ENCODE assay signal across 8 mouse cellular contexts in genomic region chr11:75172151-75173094, GRCm38 (mm10). TPM values are rescaled to one million over a fixed set of nuclear protein-coding genes. Genes with fewer than 3 reads are reported as not detected.
DNase-seq lines count a peak whose midpoint lies in the region; ATAC-seq lines count a peak whose summit lies in the region.

No protein-coding gene starts in this region.

- H3K4me3 ChIP-seq in embryonic facial prominence, embryonic 11.5 days (ENCODE audit: low read depth, low read length): peak overlapping the region; percentile 64
- H3K4me3 ChIP-seq in hindbrain, embryonic 16.5 days (ENCODE audit: low read length): peak overlapping the region; percentile 76
- H3K4me3 ChIP-seq in stomach, embryonic 16.5 days (replicated peaks; ENCODE audit: low read length): peak overlapping the region; percentile 66

- peaks cover 5% of the 10 kb centered on the region; the same call in 1 of the 2 replicates for H3K4me1 ChIP-seq in embryonic facial prominence, embryonic 11.5 days (ENCODE audit: control insufficient read depth, insufficient read depth, low read length)
- peaks cover 32% of the 10 kb centered on the region for H3K4me1 ChIP-seq in hindbrain, embryonic 16.5 days (ENCODE audit: control insufficient read depth, insufficient read depth, low read depth, low read length)
- peaks cover 24% of the 10 kb centered on the region for H3K4me1 ChIP-seq in stomach, embryonic 16.5 days (ENCODE audit: control insufficient read depth, insufficient read depth, low read length)

- no peak overlapping the region for H3K9ac ChIP-seq in embryonic facial prominence, embryonic 11.5 days (replicated peaks; ENCODE audit: low read length)
- H3K9ac ChIP-seq in hindbrain, embryonic 16.5 days (ENCODE audit: low read depth, low read length): peak overlapping the region; percentile 73
- H3K9ac ChIP-seq in stomach, embryonic 16.5 days (ENCODE audit: low read length): peak overlapping the region; percentile 3; the same call in 1 of the 2 replicates

- peak; percentile 81 to 83 for DNase-seq in left cerebral cortex, postnatal 14 days (ENCODE audit: low spot score in 2 of 2)
- DNase-seq in left cerebral cortex, postnatal 4 days: no peak
- DNase-seq in adrenal gland, postnatal 36 days: peak; percentile 37 to 55
- peak; percentile 48 for DNase-seq in embryonic facial prominence, embryonic 11.5 days (ENCODE audit: low spot score)
- peak; percentile 38 for DNase-seq in mesoderm, embryonic 11.5 days (ENCODE audit: low read depth, low spot score)
- DNase-seq in ovary, postnatal 14 days (ENCODE audit: low spot score): no peak

- H3K36me3 ChIP-seq in embryonic facial prominence, embryonic 11.5 days (replicated peaks; ENCODE audit: control insufficient read depth, insufficient read depth, low read depth, low read length): no peaks in the 10 kb centered on the region
- no peaks in the 10 kb centered on the region; the same call in 1 of the 2 replicates for H3K36me3 ChIP-seq in hindbrain, embryonic 16.5 days (ENCODE audit: control insufficient read depth, insufficient read depth, low read length)
- no peaks in the 10 kb centered on the region for H3K36me3 ChIP-seq in stomach, embryonic 16.5 days (ENCODE audit: control insufficient read depth, insufficient read depth, low read length)

- peaks cover 56% of the 10 kb centered on the region for H3K27me3 ChIP-seq in embryonic facial prominence, embryonic 11.5 days (ENCODE audit: control insufficient read depth, insufficient read depth, low read length)
- peaks cover 9% of the 10 kb centered on the region for H3K27me3 ChIP-seq in hindbrain, embryonic 16.5 days (replicated peaks; ENCODE audit: control insufficient read depth, insufficient read depth, low read length)
- peaks cover 26% of the 10 kb centered on the region for H3K27me3 ChIP-seq in stomach, embryonic 16.5 days (ENCODE audit: control insufficient read depth, insufficient read depth, low read length)

- H3K27ac ChIP-seq in embryonic facial prominence, embryonic 11.5 days (replicated peaks; ENCODE audit: low read depth, low read length): no peak overlapping the region
- H3K27ac ChIP-seq in hindbrain, embryonic 16.5 days (ENCODE audit: low read depth, low read length): peak overlapping the region; percentile 41; the same call in 1 of the 2 replicates
- H3K27ac ChIP-seq in stomach, embryonic 16.5 days (ENCODE audit: low read length): no peak overlapping the region

- WGBS in embryonic facial prominence, embryonic 11.5 days: under 1% methylated on average over 74 of the region's 75 CpGs
- under 1% methylated on average over 71 of the region's 75 CpGs for WGBS in hindbrain, embryonic 16.5 days
- under 1% methylated on average over 75 of the region's 75 CpGs for WGBS in stomach, embryonic 16.5 days

- peak overlapping the region; percentile 85 for H3K4me2 ChIP-seq in embryonic facial prominence, embryonic 11.5 days (ENCODE audit: low read depth, low read length)
- H3K4me2 ChIP-seq in hindbrain, embryonic 16.5 days (ENCODE audit: low read length): peak overlapping the region; percentile 77
- peak overlapping the region; percentile 96 for H3K4me2 ChIP-seq in stomach, embryonic 16.5 days (ENCODE audit: low read depth, low read length)

- ATAC-seq in embryonic facial prominence, embryonic 11.5 days (replicated peaks; ENCODE audit: insufficient number of reproducible peaks, low FRiP score, low TSS enrichment, low read depth): no peak
- no peak for ATAC-seq in hindbrain, embryonic 16.5 days
- no peak for ATAC-seq in stomach, embryonic 16.5 days (ENCODE audit: insufficient read depth, low FRiP score)

- intact Hi-C loops in left cerebral cortex, postnatal 14 days (cut with DNase I): no loop called here
- intact Hi-C loops in left cerebral cortex, postnatal 4 days (cut with DNase I): no loop called here

- no peaks in the 10 kb centered on the region for H3K9me3 ChIP-seq in embryonic facial prominence, embryonic 11.5 days (replicated peaks; ENCODE audit: control insufficient read depth, low read length)
- H3K9me3 ChIP-seq in hindbrain, embryonic 16.5 days (ENCODE audit: control insufficient read depth, low read length): no peaks in the 10 kb centered on the region
- H3K9me3 ChIP-seq in stomach, embryonic 16.5 days (replicated peaks; ENCODE audit: control insufficient read depth, low read length): no peaks in the 10 kb centered on the region

RNA-seq across cellular contexts. Expression of gene Hic1, which starts 3.1 kb away (rescaled TPM):
- 1 to 10 TPM; 5.0 to 5.2 TPM for total RNA-seq in left cerebral cortex, postnatal 14 days (2021)
- total RNA-seq in left cerebral cortex, postnatal 4 days (2021): 1 to 10 TPM; 5.2 to 5.6 TPM
- 1 to 10 TPM; 8.3 to 9.0 TPM for total RNA-seq in adrenal gland, postnatal 36 days (2021)
- polyA plus RNA-seq in embryonic facial prominence, embryonic 11.5 days (2014; fragmentation: Nextera tagmentation; extraction: Ambion mirVana): 3.2 and 3.6 TPM in 2 replicates
- polyA plus RNA-seq in hindbrain, embryonic 16.5 days (2015; fragmentation: Nextera tagmentation; extraction: Ambion mirVana): 1.9 and 2.2 TPM in 2 replicates
- 5.1 and 5.9 TPM in 2 replicates for polyA plus RNA-seq in stomach, embryonic 16.5 days (2015; fragmentation: Nextera tagmentation; extraction: Ambion mirVana)

RNA-seq across cellular contexts. Expression of gene Ovca2, which starts 6.2 kb away (rescaled TPM):
- total RNA-seq in left cerebral cortex, postnatal 14 days (2021): 10 to 100 TPM; 10.0 to 10.2 TPM
- total RNA-seq in left cerebral cortex, postnatal 4 days (2021): 10 to 100 TPM in 1 of 2 experiments, 1 to 10 TPM in 1; 9.2 to 11.2 TPM
- 10 to 100 TPM; 20.7 to 22.4 TPM for total RNA-seq in adrenal gland, postnatal 36 days (2021)
- 37.3 and 37.5 TPM in 2 replicates for polyA plus RNA-seq in embryonic facial prominence, embryonic 11.5 days (2014; fragmentation: Nextera tagmentation; extraction: Ambion mirVana)
- polyA plus RNA-seq in hindbrain, embryonic 16.5 days (2015; fragmentation: Nextera tagmentation; extraction: Ambion mirVana): 14.4 and 14.5 TPM in 2 replicates
- polyA plus RNA-seq in stomach, embryonic 16.5 days (2015; fragmentation: Nextera tagmentation; extraction: Ambion mirVana): 19.4 and 23.2 TPM in 2 replicates

RNA-seq across cellular contexts. Expression of gene Dph1, which starts 18.6 kb away (rescaled TPM):
- 10 to 100 TPM; 22.0 to 23.7 TPM for total RNA-seq in left cerebral cortex, postnatal 14 days (2021)
- total RNA-seq in left cerebral cortex, postnatal 4 days (2021): 10 to 100 TPM; 15.2 to 15.3 TPM
- total RNA-seq in adrenal gland, postnatal 36 days (2021): 10 to 100 TPM; 29.8 to 30.6 TPM
- polyA plus RNA-seq in embryonic facial prominence, embryonic 11.5 days (2014; fragmentation: Nextera tagmentation; extraction: Ambion mirVana): 20.0 and 23.2 TPM in 2 replicates
- 15.4 and 15.7 TPM in 2 replicates for polyA plus RNA-seq in hindbrain, embryonic 16.5 days (2015; fragmentation: Nextera tagmentation; extraction: Ambion mirVana)
- 20.6 and 20.7 TPM in 2 replicates for polyA plus RNA-seq in stomach, embryonic 16.5 days (2015; fragmentation: Nextera tagmentation; extraction: Ambion mirVana)

RNA-seq across cellular contexts. Expression of gene Rtn4rl1, which starts 21.2 kb away (rescaled TPM):
- total RNA-seq in left cerebral cortex, postnatal 14 days (2021): 10 to 100 TPM; 59.5 to 65.9 TPM
- total RNA-seq in left cerebral cortex, postnatal 4 days (2021): 10 to 100 TPM; 31.6 to 35.4 TPM
- 10 to 100 TPM; 37.3 to 53.0 TPM for total RNA-seq in adrenal gland, postnatal 36 days (2021)
- 2.0 and 2.6 TPM in 2 replicates for polyA plus RNA-seq in embryonic facial prominence, embryonic 11.5 days (2014; fragmentation: Nextera tagmentation; extraction: Ambion mirVana)
- polyA plus RNA-seq in hindbrain, embryonic 16.5 days (2015; fragmentation: Nextera tagmentation; extraction: Ambion mirVana): 10.6 and 10.7 TPM in 2 replicates
- 1.3 and 1.4 TPM in 2 replicates for polyA plus RNA-seq in stomach, embryonic 16.5 days (2015; fragmentation: Nextera tagmentation; extraction: Ambion mirVana)

Comparison
In these comparisons a context has a peak if more than half of its experiments do, and no peak if none do; other contexts are left out.
1. DNase-seq: peak in left cerebral cortex, postnatal 14 days (2 of 2), adrenal gland, postnatal 36 days (2 of 2), embryonic facial prominence, embryonic 11.5 days (single experiment) and mesoderm, embryonic 11.5 days (single experiment); none in left cerebral cortex, postnatal 4 days (single experiment) and ovary, postnatal 14 days (single experiment).
2. Peak in every context shown above with its lines, with median percentiles within 50 percentile points of each other: H3K4me2 ChIP-seq and H3K4me3 ChIP-seq.